Mouse (Mus musculus): ENCODE results near the gene Stambp.

GRCm38 (mm10) chr6:83590301-83590700, 17.8 kb upstream of the Stambp start:
- no peak for TF ChIP-seq CTCF (IDR thresholded peaks at IDR 0.05; ENCODE audit: extremely low read depth, insufficient read length, insufficient replicate concordance, low read depth, low read length)
- no peak for TF ChIP-seq POLR2A (IDR thresholded peaks at IDR 0.05; ENCODE audit: low read depth, low read length)
